Mouse (Mus musculus): ENCODE results near the gene Vmn1r22. TPM values are rescaled to one million over a fixed set of nuclear protein-coding genes. Genes with fewer than 3 reads are reported as not detected.
"Not testable (repeated sequence)": the region's sequence is repeated elsewhere in the genome, so short reads cannot be mapped to it uniquely, and the experiment has no call there.

The Vmn1r22 gene
- total RNA-seq (2021), result not detected
- long read RNA-seq, experiment 1, result 0 reads
- long read RNA-seq, experiment 2, result 0 reads

DNA sequence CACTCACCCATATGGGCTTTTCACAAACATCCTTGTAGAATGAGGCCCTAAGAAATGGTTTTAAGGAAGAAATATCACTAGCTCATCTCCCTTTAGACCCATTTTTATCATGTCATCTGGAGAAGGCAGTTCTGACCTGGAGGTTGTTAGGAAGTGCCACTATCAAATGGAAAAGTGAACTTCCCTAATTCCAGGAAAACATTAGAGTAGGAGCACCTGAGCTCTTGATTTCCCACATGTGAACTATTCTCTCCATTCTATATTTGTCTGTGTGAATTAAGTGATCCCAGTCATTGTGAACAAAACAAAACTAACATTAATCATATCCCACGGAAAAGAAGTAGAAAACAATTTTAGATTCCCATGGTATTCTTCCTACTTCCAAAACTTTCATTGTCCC, at the start of gene Vmn1r22:
Vmn1r22 (minus strand) TSS at position 101 of the 400 bp plus-strand sequence.
- no peak for DNase-seq (ENCODE audit: low spot score in 2 of 2)

DNA sequence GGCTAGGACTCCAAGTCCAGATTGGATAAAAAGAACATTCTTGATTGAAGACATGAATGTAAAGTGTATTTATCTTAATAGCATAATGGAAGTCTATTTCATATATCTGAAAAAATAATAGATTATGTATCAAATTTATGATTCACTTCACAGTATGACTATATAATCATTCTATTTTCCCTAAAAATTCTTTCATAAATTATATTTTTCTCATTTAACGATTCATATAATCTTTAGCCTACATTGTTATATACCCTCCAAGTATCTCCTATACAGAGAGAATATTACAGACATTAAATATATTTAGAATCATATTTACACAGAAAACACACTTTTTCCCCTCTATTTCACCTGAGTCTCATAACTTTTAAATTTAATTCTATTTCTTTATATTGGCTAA, 18.9 kb upstream of the Vmn1r22 start, which contains the start of gene Vmn1r23:
Vmn1r23 (minus strand) TSS at position 101 of the 400 bp plus-strand sequence.
- DNase-seq (ENCODE audit: low spot score in 2 of 2), result no peak

- no peak for DNase-seq (ENCODE audit: low spot score in 2 of 2)
Measured at GRCm38 (mm10) chr6:57859043-57860042, 48.5 kb downstream of the Vmn1r22 start.

- not testable (repeated sequence) for DNase-seq (ENCODE audit: low spot score in 2 of 2)
Measured at GRCm38 (mm10) chr6:57851177-57851576, 56.7 kb downstream of the Vmn1r22 start.

DNA sequence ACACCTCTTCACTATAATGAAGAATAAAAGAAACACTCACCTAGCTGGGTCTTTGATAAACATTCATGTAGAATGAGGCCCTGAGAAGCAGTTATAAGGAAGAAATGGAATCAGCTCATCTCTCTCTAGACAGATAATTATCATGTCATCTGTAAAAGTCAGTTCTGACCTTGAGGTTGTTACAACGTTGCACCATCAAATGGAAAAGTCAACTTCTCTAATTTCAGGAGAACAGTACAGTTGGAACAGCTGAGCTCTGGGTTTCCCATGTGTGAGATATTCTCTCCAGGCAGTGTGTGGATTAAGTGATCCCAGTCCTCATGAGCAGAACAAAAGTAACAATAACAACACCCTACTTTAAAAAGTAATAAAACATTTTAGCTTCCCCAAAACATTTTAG, 57.5 kb downstream of the Vmn1r22 start, which contains the start of gene Vmn1r21:
Vmn1r21 (minus strand) TSS at position 58 of the 400 bp plus-strand sequence.
- DNase-seq (ENCODE audit: low spot score in 2 of 2), result no peak

Other genes with a start within 250 kb of the Vmn1r22 start
- 10 to 100 TPM; 16.4 to 22.1 TPM for gene Pyurf, start 215.9 kb downstream of the Vmn1r22 start, total RNA-seq (2021)
- gene Lancl2, start 205.5 kb downstream of the Vmn1r22 start, total RNA-seq (2021), result 10 to 100 TPM; 15.2 to 16.9 TPM
- gene Vopp1, start 82.9 kb downstream of the Vmn1r22 start, total RNA-seq (2021), result 10 to 100 TPM; 16.0 to 16.3 TPM
- gene Vmn1r21, start 57.7 kb downstream of the Vmn1r22 start, total RNA-seq (2021), result not detected
- not detected for gene Vmn1r23, start 18.8 kb upstream of the Vmn1r22 start, total RNA-seq (2021)
- not detected for gene Vmn1r24, start 53.5 kb upstream of the Vmn1r22 start, total RNA-seq (2021)
- not detected for gene Vmn1r25, start 72.8 kb upstream of the Vmn1r22 start, total RNA-seq (2021)
- gene Vmn1r26, start 107.1 kb upstream of the Vmn1r22 start, total RNA-seq (2021), result not detected